Mouse (Mus musculus) heart, adult 2 months (tissue): ENCODE results near the gene Nrp2. TPM values are rescaled to one million over a fixed set of nuclear protein-coding genes. Genes with fewer than 3 reads are reported as not detected.

Source experiments
- DNase-seq, 2 experiments: peaks; one replicate each; pipeline ENCODE4 v3.0.0; 2021
- H3K27ac ChIP-seq: fragments of 200-600 bp; 2 replicates; pipeline ENCODE4 v1.8.1; 2022
- H3K27me3 ChIP-seq: fragments of 200-500 bp; 2 replicates; pipeline ENCODE4 v1.6.1; 2012; ENCODE audit warnings: mild to moderate bottlenecking, low read length, inconsistent platforms, mixed read lengths; ENCODE audit not compliant: control insufficient read depth, insufficient read depth
- H3K36me3 ChIP-seq: fragments of 200-500 bp; 2 replicates; pipeline ENCODE4 v1.6.1; 2012; ENCODE audit warnings: low read length, inconsistent platforms; ENCODE audit not compliant: control insufficient read depth, insufficient read depth
- H3K4me1 ChIP-seq: fragments of 200-500 bp; 2 replicates; pipeline ENCODE4 v1.6.1; 2011; ENCODE audit warnings: low read length; ENCODE audit not compliant: control insufficient read depth, insufficient read depth
- H3K4me3 ChIP-seq: fragments of 200-600 bp; 2 replicates; pipeline ENCODE4 v1.8.1; 2022
- H3K79me2 ChIP-seq: fragments of 200-500 bp; replicated peaks from 2 replicates; pipeline ENCODE4 v1.6.1; 2012; ENCODE audit warnings: mild to moderate bottlenecking, inconsistent platforms, low read length, moderate library complexity, mixed read lengths; ENCODE audit not compliant: control insufficient read depth, insufficient read depth
- H3K9ac ChIP-seq: fragments of 200-500 bp; 2 replicates; pipeline ENCODE4 v1.6.1; 2012; ENCODE audit warnings: low read depth, mild to moderate bottlenecking, control low read depth, inconsistent platforms, low read length, mixed read lengths
- CTCF ChIP-seq: fragments of 200-600 bp; IDR thresholded peaks from 2 replicates; pipeline ENCODE4 v1.8.1; 2022; ENCODE audit warnings: antibody characterized with exemption, mild to moderate bottlenecking, moderate library complexity
- EP300 ChIP-seq: fragments of 200-500 bp; IDR thresholded peaks from 2 replicates; pipeline ENCODE4 v1.6.1; 2011; ENCODE audit warnings: low read depth, low read length, control low read depth; ENCODE audit not compliant: insufficient read depth
- POLR2A ChIP-seq: fragments of 200-500 bp; IDR thresholded peaks from 2 replicates; pipeline ENCODE4 v1.6.1; 2011; ENCODE audit warnings: mild to moderate bottlenecking, low read depth, low read length, control low read depth; ENCODE audit not compliant: insufficient read depth
- WGBS: fragments of 180-500 bp; shearing (Covaris S2); methylation state at CpG from one replicate; pipeline ENCODE4 v1.1.7; 2018; 5-methylcytosine and 5-hydroxymethylcytosine counted together
- intact Hi-C: fragments of 180-260 bp; cut with DNase I; formaldehyde crosslinking; loops from one replicate; pipeline ENCODE4 v1.15.1; 2025
- polyA plus RNA-seq: library from polyadenylated mRNA; depleted of rRNA; stranded (reverse); fragments of >200 nt; gene quantifications from 2 replicates; pipeline ENCODE4 v1.2.3, GENCODE M21; 2012
- total RNA-seq, 2 experiments: library from RNA; stranded (reverse); gene quantifications; 2 replicates each; pipeline ENCODE4 v1.2.3; 2021

The Nrp2 gene
- total and polyA plus RNA-seq, 3 experiments: 15.6 to 29.6 (median 20.7) TPM

GRCm38 (mm10) chr1:62829690-62830417, 126.8 kb downstream of the Nrp2 start:
- Histone ChIP-seq H3K27ac (no peak overlapping the region), H3K9ac (no peak overlapping the region), H3K4me3 (no peak overlapping the region), H3K27me3 (no peaks in the 10 kb centered on the region), H3K79me2 (no peaks in the 10 kb centered on the region), H3K4me1 (no peaks in the 10 kb centered on the region), H3K36me3 (no peaks in the 10 kb centered on the region)
- TF ChIP-seq POLR2A (no peak), CTCF (no peak), EP300 (no peak)
- intact Hi-C loops: no loop called here
- no peak for DNase-seq
- 65% methylated on average over 4 of the region's 4 CpGs for WGBS

- no peaks in the 10 kb centered on the region for H3K79me2 ChIP-seq
- no peak overlapping the region for H3K9ac ChIP-seq
- no peaks in the 10 kb centered on the region for H3K27me3 ChIP-seq
- no peak overlapping the region for H3K4me3 ChIP-seq
- H3K4me1 ChIP-seq: no peaks in the 10 kb centered on the region
- 57% methylated on average over 7 of the region's 7 CpGs for WGBS
- no peak for DNase-seq
- intact Hi-C loops: no loop called here
- TF ChIP-seq CTCF (no peak), POLR2A (no peak), EP300 (no peak)
- H3K36me3 ChIP-seq: no peaks in the 10 kb centered on the region
- H3K27ac ChIP-seq: no peak overlapping the region
Measured at GRCm38 (mm10) chr1:62830418-62830769, 127.3 kb downstream of the Nrp2 start.

GRCm38 (mm10) chr1:62831725-62832455, 128.8 kb downstream of the Nrp2 start:
- WGBS: 73% methylated on average over 6 of the region's 6 CpGs
- no peak overlapping the region for H3K27ac ChIP-seq
- H3K36me3 ChIP-seq: no peaks in the 10 kb centered on the region
- no peaks in the 10 kb centered on the region for H3K4me1 ChIP-seq
- H3K4me3 ChIP-seq: no peak overlapping the region
- no peaks in the 10 kb centered on the region for H3K79me2 ChIP-seq
- TF ChIP-seq CTCF (no peak), EP300 (no peak), POLR2A (no peak)
- intact Hi-C loops: no loop called here
- H3K9ac ChIP-seq: no peak overlapping the region
- H3K27me3 ChIP-seq: no peaks in the 10 kb centered on the region
- no peak for DNase-seq

GRCm38 (mm10) chr1:62833356-62833755, 130.3 kb downstream of the Nrp2 start:
- Histone ChIP-seq H3K4me1 (no peaks in the 10 kb centered on the region), H3K36me3 (no peaks in the 10 kb centered on the region), H3K4me3 (no peak overlapping the region), H3K27ac (no peak overlapping the region), H3K9ac (no peak overlapping the region), H3K79me2 (no peaks in the 10 kb centered on the region), H3K27me3 (no peaks in the 10 kb centered on the region)
- DNase-seq: no peak
- intact Hi-C loops: no loop called here
- 97% methylated on average over 1 of the region's 1 CpGs for WGBS
- TF ChIP-seq POLR2A (no peak), EP300 (no peak), CTCF (no peak)

- no peaks in the 10 kb centered on the region for H3K4me1 ChIP-seq
- no peak for TF ChIP-seq CTCF
- TF ChIP-seq POLR2A: no peak
- no peak for TF ChIP-seq EP300
- no peaks in the 10 kb centered on the region for H3K27me3 ChIP-seq
- H3K27ac ChIP-seq: no peak overlapping the region
- no peaks in the 10 kb centered on the region for H3K36me3 ChIP-seq
- H3K9ac ChIP-seq: no peak overlapping the region
- no peak for DNase-seq
- H3K4me3 ChIP-seq: no peak overlapping the region
- 83% methylated on average over 1 of the region's 1 CpGs for WGBS
- intact Hi-C loops: no loop called here
- H3K79me2 ChIP-seq: no peaks in the 10 kb centered on the region
Measured at GRCm38 (mm10) chr1:62834443-62835185, 131.5 kb downstream of the Nrp2 start.
